Mouse (Mus musculus) G1E (cell line): ENCODE measurements around the gene Chil1.

Experiments
- CTCF ChIP-seq: IDR thresholded peaks from 2 replicates; pipeline ENCODE4 v1.5.1; 2012; ENCODE audit warnings: low read depth, low read length, inconsistent platforms, mixed read lengths
- GATA1 ChIP-seq: IDR thresholded peaks from 2 replicates; pipeline ENCODE4 v1.6.1; 2012; ENCODE audit warnings: borderline replicate concordance, low read length, inconsistent platforms, mixed read lengths
- POLR2AphosphoS5 ChIP-seq: IDR thresholded peaks from 2 replicates; pipeline ENCODE4 v1.6.1; 2012; ENCODE audit warnings: low read depth, low read length, inconsistent platforms; ENCODE audit not compliant: insufficient replicate concordance

- TF ChIP-seq CTCF, result no peak
- TF ChIP-seq GATA1, result no peak
- TF ChIP-seq POLR2AphosphoS5, result no peak
These were observed 18.5 kb downstream of the Chil1 start for GRCm38 (mm10) chr1:134200481-134200880.
